Mouse (Mus musculus) heart, postnatal 0 days (tissue): ENCODE measurements around the gene Fgf18. TPM values are rescaled to one million over a fixed set of nuclear protein-coding genes. Genes with fewer than 3 reads are reported as not detected.

Experiments used
- ATAC-seq: fragments of 200-750 bp; cut with Nextera tagmentation; 2 replicates; pipeline ENCODE4 v1.8.0; 2017; ENCODE audit warnings: low read depth, moderate number of reproducible peaks, moderate library complexity; ENCODE audit not compliant: insufficient read depth
- DNase-seq: peaks from one replicate; pipeline ENCODE4 v3.0.0-alpha.2; 2016; ENCODE audit warnings: low spot score
- H3K27ac ChIP-seq: fragments of 300-500 bp; sonication (generic); 2 replicates; pipeline ENCODE4 v1.5.1; 2014; ENCODE audit warnings: low read depth, mild to moderate bottlenecking
- H3K27me3 ChIP-seq: fragments of 300-500 bp; sonication (generic); 2 replicates; pipeline ENCODE4 v1.6.1; 2014; ENCODE audit warnings: low read length, mixed read lengths; ENCODE audit not compliant: control insufficient read depth, insufficient read depth
- H3K36me3 ChIP-seq: fragments of 300-500 bp; sonication (generic); replicated peaks from 2 replicates; pipeline ENCODE4 v1.6.1; 2014; ENCODE audit warnings: low read length, mixed read lengths; ENCODE audit not compliant: control insufficient read depth, insufficient read depth
- H3K4me1 ChIP-seq: fragments of 300-500 bp; sonication (generic); 2 replicates; pipeline ENCODE4 v1.6.1; 2014; ENCODE audit warnings: antibody characterized with exemption; ENCODE audit not compliant: control insufficient read depth, insufficient read depth
- H3K4me2 ChIP-seq: fragments of 300-500 bp; sonication (generic); 2 replicates; pipeline ENCODE4 v1.6.1; 2014; ENCODE audit warnings: low read depth, mild to moderate bottlenecking, low read length, moderate library complexity
- H3K4me3 ChIP-seq: fragments of 300-500 bp; sonication (generic); 2 replicates; pipeline ENCODE4 v1.5.1; 2014; ENCODE audit warnings: low read depth, low read length
- H3K9ac ChIP-seq: fragments of 300-500 bp; sonication (generic); replicated peaks from 2 replicates; pipeline ENCODE4 v1.6.1; 2014; ENCODE audit warnings: low read depth, low read length, mixed read lengths
- H3K9me3 ChIP-seq: fragments of 300-500 bp; sonication (generic); replicated peaks from 2 replicates; pipeline ENCODE4 v1.6.1; 2016; ENCODE audit warnings: low read length; ENCODE audit not compliant: control insufficient read depth
- CTCF ChIP-seq: IDR thresholded peaks from 2 replicates; pipeline ENCODE4 v1.5.1; 2016; ENCODE audit warnings: antibody characterized with exemption, control low read depth, low read depth
- EP300 ChIP-seq: IDR thresholded peaks from 2 replicates; pipeline ENCODE4 v1.6.1; 2016; ENCODE audit warnings: antibody characterized with exemption, low read depth
- WGBS: fragments of 180-500 bp; shearing (Covaris S2); extraction: QIAGEN DNeasy Blood & Tissue Kit; methylation state at CpG from one replicate; pipeline ENCODE4 v1.1.7; 2014; 5-methylcytosine and 5-hydroxymethylcytosine counted together
- polyA plus RNA-seq: library from polyadenylated mRNA; unstranded; fragments of >200 nt; fragmentation: Nextera tagmentation; extraction: Ambion mirVana; gene quantifications from 2 replicates; pipeline ENCODE4 v1.2.1, GENCODE M21; 2015
- total RNA-seq: library from RNA; depleted of rRNA; stranded (reverse); fragments of >200 nt; gene quantifications from 2 replicates; pipeline ENCODE4 v1.2.3, GENCODE M21; 2014; ENCODE audit warnings: low replicate concordance

Fgf18 gene
- total and polyA plus RNA-seq, 2 experiments from 2014 or later, result 10.5 to 10.7 TPM

GRCm38 (mm10) chr11:33154459-33154858 lies 7.3 kb upstream of the Fgf18 start:
- no peak for TF ChIP-seq EP300
- TF ChIP-seq CTCF, result no peak
- 76% methylated on average over 3 of the region's 3 CpGs for WGBS
- H3K9me3 ChIP-seq, result no peaks in the 10 kb centered on the region
- ATAC-seq, result no peak
- H3K9ac ChIP-seq, result no peak overlapping the region
- H3K4me3 ChIP-seq, result no peak overlapping the region
- DNase-seq, result no peak
- no peaks in the 10 kb centered on the region for H3K4me1 ChIP-seq
- peaks cover 73% of the 10 kb centered on the region for H3K36me3 ChIP-seq
- H3K27ac ChIP-seq, result no peak overlapping the region
- no peaks in the 10 kb centered on the region for H3K27me3 ChIP-seq
- no peak overlapping the region for H3K4me2 ChIP-seq

- no peak overlapping the region for H3K4me2 ChIP-seq
- no peak for DNase-seq
- H3K27ac ChIP-seq, result no peak overlapping the region
- no peaks in the 10 kb centered on the region for H3K27me3 ChIP-seq
- no peak overlapping the region for H3K4me3 ChIP-seq
- H3K36me3 ChIP-seq, result peaks cover 61% of the 10 kb centered on the region
- WGBS, result 89% methylated on average over 1 of the region's 1 CpGs
- no peaks in the 10 kb centered on the region for H3K9me3 ChIP-seq
- H3K4me1 ChIP-seq, result no peaks in the 10 kb centered on the region
- ATAC-seq, result no peak
- no peak for TF ChIP-seq EP300
- no peak for TF ChIP-seq CTCF
- no peak overlapping the region for H3K9ac ChIP-seq
These were observed 5.8 kb upstream of the Fgf18 start for GRCm38 (mm10) chr11:33152997-33153396.

GRCm38 (mm10) chr11:33151780-33152145 lies 4.6 kb upstream of the Fgf18 start:
- Histone ChIP-seq H3K4me1 (no peaks in the 10 kb centered on the region), H3K4me2 (no peak overlapping the region), H3K27me3 (no peaks in the 10 kb centered on the region), H3K4me3 (no peak overlapping the region), H3K9ac (no peak overlapping the region), H3K27ac (no peak overlapping the region), H3K9me3 (no peaks in the 10 kb centered on the region), H3K36me3 (peaks cover 51% of the 10 kb centered on the region)
- no peak for DNase-seq
- TF ChIP-seq CTCF, result no peak
- TF ChIP-seq EP300, result no peak
- no peak for ATAC-seq
- 77% methylated on average over 4 of the region's 4 CpGs for WGBS

DNA sequence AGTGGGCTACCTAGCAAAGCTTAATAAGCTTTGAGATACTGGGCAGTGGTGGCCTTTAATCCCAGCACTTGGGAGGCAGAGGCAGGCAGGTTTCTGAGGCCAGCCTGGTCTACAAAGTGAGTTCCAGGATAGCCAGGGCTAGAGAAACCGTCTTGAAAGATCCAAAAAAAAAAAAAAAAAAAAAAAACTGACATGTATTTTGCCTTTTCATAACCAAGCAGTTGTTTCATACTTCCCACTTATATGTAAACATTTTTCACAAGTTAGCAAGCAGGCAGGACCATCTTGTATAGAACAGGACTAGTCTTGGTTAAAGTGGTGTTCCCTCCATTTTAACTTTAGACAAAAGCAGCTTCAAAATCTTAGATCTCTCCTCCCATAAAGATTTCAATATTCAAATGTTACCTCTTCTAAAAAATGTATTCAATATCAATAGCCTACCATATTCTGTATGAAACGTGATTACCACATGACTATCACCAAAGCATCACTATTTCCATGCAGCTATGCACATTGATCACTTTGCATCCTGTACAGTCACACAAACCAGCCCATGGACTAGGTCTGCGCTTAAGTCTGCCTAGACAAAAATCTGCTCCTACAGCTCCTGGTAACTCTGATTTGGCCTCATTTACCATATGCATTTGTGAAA lies 4.1 kb upstream of the Fgf18 start:
- Histone ChIP-seq H3K4me3 (no peak overlapping the region), H3K27ac (no peak overlapping the region), H3K9ac (no peak overlapping the region), H3K27me3 (no peaks in the 10 kb centered on the region), H3K4me1 (no peaks in the 10 kb centered on the region), H3K9me3 (no peaks in the 10 kb centered on the region), H3K4me2 (no peak overlapping the region), H3K36me3 (peaks cover 46% of the 10 kb centered on the region)
- DNase-seq (no peak), ATAC-seq (no peak)
- TF ChIP-seq EP300, result no peak
- TF ChIP-seq CTCF, result no peak
- 72% methylated on average over 3 of the region's 3 CpGs for WGBS

DNA sequence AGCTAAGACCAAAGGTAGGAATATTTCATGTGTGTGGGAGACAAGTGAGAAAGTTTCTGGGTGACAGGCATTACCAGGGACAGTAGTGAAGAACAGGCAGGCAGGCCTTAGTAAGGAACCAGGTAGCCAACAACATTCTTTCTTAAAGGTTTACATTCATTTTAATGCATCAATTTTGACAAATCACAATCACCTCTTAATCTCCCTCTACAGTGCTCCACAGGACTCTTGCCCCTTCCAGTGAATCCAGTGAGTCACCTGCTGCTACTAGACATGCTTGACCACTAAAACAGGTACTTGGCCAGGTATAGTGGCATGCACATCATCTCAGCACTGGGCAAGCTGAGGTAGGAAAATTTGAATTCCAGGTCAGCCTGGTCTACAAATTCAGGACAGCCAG lies 3.2 kb upstream of the Fgf18 start:
- DNase-seq (no peak), ATAC-seq (no peak)
- no peak for TF ChIP-seq CTCF
- no peak for TF ChIP-seq EP300
- Histone ChIP-seq H3K9ac (no peak overlapping the region), H3K4me3 (no peak overlapping the region), H3K4me2 (no peak overlapping the region), H3K27me3 (no peaks in the 10 kb centered on the region), H3K4me1 (peaks cover 5% of the 10 kb centered on the region; the same call in 1 of the 2 replicates), H3K27ac (no peak overlapping the region), H3K9me3 (no peaks in the 10 kb centered on the region), H3K36me3 (peaks cover 43% of the 10 kb centered on the region)

GRCm38 (mm10) chr11:33149453-33149852 lies 2.3 kb upstream of the Fgf18 start:
- TF ChIP-seq CTCF (no peak), EP300 (no peak)
- Histone ChIP-seq H3K4me2 (no peak overlapping the region), H3K9me3 (no peaks in the 10 kb centered on the region), H3K9ac (no peak overlapping the region), H3K4me1 (peaks cover 14% of the 10 kb centered on the region; the same call in 1 of the 2 replicates), H3K36me3 (peaks cover 38% of the 10 kb centered on the region), H3K27ac (no peak overlapping the region), H3K27me3 (no peaks in the 10 kb centered on the region), H3K4me3 (no peak overlapping the region)
- no peak for ATAC-seq
- no peak for DNase-seq
